Mouse (Mus musculus): ENCODE measurements around the gene Baz2b.

- TF ChIP-seq CTCF (IDR thresholded peaks at IDR 0.05; ENCODE audit: insufficient read depth, low read depth, low read length): no peak
- TF ChIP-seq POLR2A (IDR thresholded peaks at IDR 0.05; ENCODE audit: insufficient read depth, low read depth, low read length): no peak
Measured at GRCm38 (mm10) chr2:60181696-60182095, 27.9 kb downstream of the Baz2b start.
